Mouse (Mus musculus) forebrain, embryonic 12.5 days (tissue): Measurements from ENCODE around the gene Il6. TPM values are rescaled to one million over a fixed set of nuclear protein-coding genes. Genes with fewer than 3 reads are reported as not detected.
"Not testable (repeated sequence)": the region's sequence is repeated elsewhere in the genome, so short reads cannot be mapped to it uniquely, and the experiment has no call there.

Experiments
- ATAC-seq: fragments of 200-750 bp; cut with Nextera tagmentation; 2 replicates; pipeline ENCODE4 v1.8.0; 2017; ENCODE audit warnings: moderate TSS enrichment; ENCODE audit not compliant: low FRiP score
- H3K27ac ChIP-seq: fragments of 300-500 bp; sonication (generic); 2 replicates; pipeline ENCODE4 v1.5.1; 2016; ENCODE audit warnings: mild to moderate bottlenecking
- H3K27me3 ChIP-seq: fragments of 300-500 bp; sonication (generic); 2 replicates; pipeline ENCODE4 v1.6.1; 2016; ENCODE audit warnings: mild to moderate bottlenecking
- H3K36me3 ChIP-seq: fragments of 300-500 bp; sonication (generic); replicated peaks from 2 replicates; pipeline ENCODE4 v1.6.1; 2016; ENCODE audit warnings: mild to moderate bottlenecking
- H3K4me1 ChIP-seq: fragments of 300-500 bp; sonication (generic); 2 replicates; pipeline ENCODE4 v1.6.1; 2016
- H3K4me2 ChIP-seq: fragments of 300-500 bp; sonication (generic); 2 replicates; pipeline ENCODE4 v1.6.1; 2016; ENCODE audit warnings: mild to moderate bottlenecking, moderate library complexity
- H3K4me3 ChIP-seq: fragments of 300-500 bp; sonication (generic); replicated peaks from 2 replicates; pipeline ENCODE4 v1.5.1; 2016; ENCODE audit warnings: mild to moderate bottlenecking
- H3K9ac ChIP-seq: fragments of 300-500 bp; sonication (generic); 2 replicates; pipeline ENCODE4 v1.6.1; 2016; ENCODE audit warnings: mild to moderate bottlenecking
- H3K9me3 ChIP-seq: fragments of 300-500 bp; sonication (generic); 2 replicates; pipeline ENCODE4 v1.6.1; 2016
- WGBS: fragments of 180-500 bp; shearing (Covaris S2); methylation state at CpG from one replicate; pipeline ENCODE4 v1.1.7; 2016; 5-methylcytosine and 5-hydroxymethylcytosine counted together
- polyA plus RNA-seq: library from polyadenylated mRNA; unstranded; fragments of >200 nt; fragmentation: Nextera tagmentation; extraction: Ambion mirVana; gene quantifications from 2 replicates; pipeline ENCODE4 v1.2.1, GENCODE M21; 2016

Il6 gene
- polyA plus RNA-seq, 1 experiment from 2014 or later = not detected

DNA sequence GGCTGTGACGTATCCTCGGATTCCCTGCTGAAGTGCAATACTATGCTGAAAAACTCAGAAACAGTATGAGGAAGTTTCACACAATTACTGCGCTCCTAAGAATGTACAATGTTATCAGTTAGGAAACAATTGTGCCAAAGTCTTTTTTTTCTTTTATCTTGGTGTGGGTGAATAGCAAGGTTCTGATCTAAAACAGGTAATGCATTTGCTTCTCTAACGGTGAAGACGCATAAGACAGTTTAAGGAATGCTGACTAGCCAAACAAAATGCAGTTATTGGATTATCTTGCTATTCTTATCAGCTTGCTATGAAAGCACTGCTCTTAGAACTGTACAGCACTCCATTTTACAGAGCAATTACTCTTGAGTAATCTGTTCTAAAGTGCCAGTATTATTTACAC lies 26.4 kb downstream of the Il6 start:
- WGBS = 95% methylated on average over 5 of the region's 5 CpGs
- not testable (repeated sequence) for H3K27ac ChIP-seq, H3K9me3 ChIP-seq, ATAC-seq, H3K9ac ChIP-seq, H3K4me2 ChIP-seq, H3K27me3 ChIP-seq, H3K36me3 ChIP-seq, H3K4me3 ChIP-seq, H3K4me1 ChIP-seq

DNA sequence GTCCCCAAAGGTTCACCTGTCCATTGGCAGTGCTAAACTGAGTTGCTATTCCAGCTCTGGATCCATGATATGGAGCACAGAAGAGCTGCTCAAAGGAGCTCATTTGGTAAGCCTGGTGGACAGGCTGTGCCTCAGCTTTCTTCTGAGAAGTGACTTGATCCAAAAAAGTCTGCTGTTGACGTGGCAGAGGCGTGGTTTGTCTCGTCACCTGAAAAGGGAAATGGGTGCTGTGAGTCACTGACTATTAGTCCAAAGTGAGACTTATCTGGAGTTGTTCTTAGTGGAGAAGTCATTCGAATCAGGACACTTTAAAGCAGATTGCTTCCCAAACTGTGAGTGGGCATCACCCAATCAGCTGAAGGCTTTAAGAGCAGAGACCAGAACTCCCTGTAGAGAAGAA lies 26.9 kb downstream of the Il6 start:
- WGBS = 84% methylated on average over 4 of the region's 4 CpGs
- H3K27me3 ChIP-seq, H3K4me1 ChIP-seq, H3K9ac ChIP-seq, H3K27ac ChIP-seq, H3K4me3 ChIP-seq, H3K4me2 ChIP-seq, ATAC-seq, H3K36me3 ChIP-seq, H3K9me3 ChIP-seq: not testable (repeated sequence)

DNA sequence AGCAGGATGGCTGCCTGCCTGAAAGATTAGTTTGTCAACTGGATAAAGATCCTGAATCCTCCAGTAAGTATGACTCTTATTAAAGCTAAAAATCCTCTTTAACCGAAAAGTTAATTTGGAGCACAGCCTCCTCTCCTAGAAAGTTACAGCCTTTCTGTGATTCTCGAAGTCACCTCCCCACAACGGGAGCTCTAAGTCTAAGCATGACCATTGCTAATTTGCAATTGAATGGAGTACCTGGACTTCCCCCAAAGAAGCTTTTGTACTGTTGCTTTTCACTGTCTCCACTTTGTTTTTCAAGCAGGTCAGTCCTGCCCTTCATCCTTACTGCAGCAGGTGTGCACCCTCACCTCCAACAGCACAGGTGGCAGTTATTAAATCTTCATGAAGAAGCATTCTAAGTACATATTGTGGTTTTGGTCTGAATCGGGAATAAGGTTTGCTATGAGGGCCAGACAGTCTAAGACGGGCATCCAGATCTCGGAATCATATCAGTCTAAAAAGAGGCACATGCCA lies 45.4 kb downstream of the Il6 start:
- Histone ChIP-seq H3K9ac (no peak overlapping the region), H3K4me1 (peaks cover 6% of the 10 kb centered on the region), H3K9me3 (no peaks in the 10 kb centered on the region), H3K4me3 (no peak overlapping the region), H3K4me2 (no peak overlapping the region), H3K27me3 (no peaks in the 10 kb centered on the region), H3K27ac (no peak overlapping the region), H3K36me3 (peaks cover 31% of the 10 kb centered on the region)
- WGBS = 50% methylated on average over 6 of the region's 6 CpGs
- ATAC-seq = no peak

DNA sequence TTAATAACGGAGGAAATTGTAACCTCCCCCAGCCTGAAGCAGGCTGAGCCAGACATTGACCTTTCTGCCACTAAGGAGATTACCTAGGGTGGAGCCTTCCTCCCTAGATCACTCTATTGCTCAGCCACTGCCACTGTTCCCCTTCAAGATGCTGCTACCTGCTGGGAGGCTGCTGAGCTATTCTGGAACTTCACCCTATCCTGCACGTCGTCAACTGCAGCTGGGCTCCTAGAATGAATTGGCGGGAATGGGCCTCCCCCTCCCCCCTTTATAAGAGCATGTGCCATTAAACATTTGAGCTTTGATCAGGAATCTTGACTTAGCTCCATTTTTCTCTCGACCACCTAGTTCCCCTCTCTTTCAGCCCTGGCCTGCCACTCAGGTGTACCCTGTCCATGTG lies 46.7 kb downstream of the Il6 start:
- 59% methylated on average over 5 of the region's 5 CpGs for WGBS
- H3K9me3 ChIP-seq, ATAC-seq, H3K27ac ChIP-seq, H3K9ac ChIP-seq, H3K27me3 ChIP-seq, H3K4me1 ChIP-seq, H3K4me3 ChIP-seq, H3K4me2 ChIP-seq: not testable (repeated sequence)
- H3K36me3 ChIP-seq = peaks cover 42% of the 10 kb centered on the region

DNA sequence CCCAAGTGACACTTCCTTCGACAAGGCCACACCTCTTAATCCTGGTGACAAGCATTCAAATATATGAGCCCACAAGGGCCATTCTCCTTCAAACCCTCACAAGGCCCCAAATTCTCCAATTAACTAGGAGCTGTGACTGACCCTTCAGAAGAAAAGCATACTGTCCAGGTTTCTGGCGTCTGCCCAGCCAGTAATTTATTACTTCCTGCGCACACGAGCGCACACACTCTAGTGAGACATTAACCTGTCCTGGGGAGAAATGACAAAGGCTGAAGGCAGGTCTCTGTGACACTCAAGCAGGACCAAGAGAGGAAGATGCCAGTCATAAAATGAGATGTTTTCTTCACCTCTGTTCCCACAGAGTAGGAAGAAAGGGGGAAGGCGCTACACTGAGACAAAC lies 54.8 kb downstream of the Il6 start:
- Histone ChIP-seq H3K27ac (no peak overlapping the region), H3K4me2 (no peak overlapping the region), H3K4me1 (peaks cover 12% of the 10 kb centered on the region), H3K27me3 (no peaks in the 10 kb centered on the region), H3K9ac (no peak overlapping the region), H3K9me3 (no peaks in the 10 kb centered on the region), H3K4me3 (no peak overlapping the region), H3K36me3 (peaks cover 76% of the 10 kb centered on the region)
- WGBS = 79% methylated on average over 6 of the region's 6 CpGs
- no peak for ATAC-seq

Other genes starting within 250 kb of the Il6 start
- 237 and 241 TPM in 2 replicates for gene Tyms, start 60.5 kb downstream of the Il6 start, polyA plus RNA-seq
- 22.5 and 24.7 TPM in 2 replicates for gene Garem2, start 92.0 kb downstream of the Il6 start, polyA plus RNA-seq
- 8.0 and 8.3 TPM in 2 replicates for gene 3110082J24Rik, start 93.0 kb downstream of the Il6 start, polyA plus RNA-seq
- 86.8 and 94.8 TPM in 2 replicates for gene Hadha, start 142.0 kb downstream of the Il6 start, polyA plus RNA-seq
- gene Hadhb, start 142.1 kb downstream of the Il6 start, polyA plus RNA-seq = 84.0 and 88.9 TPM in 2 replicates
- not detected in 2 replicates for gene Adgrf3, start 192.6 kb downstream of the Il6 start, polyA plus RNA-seq
- gene Selenoi, start 219.5 kb downstream of the Il6 start, polyA plus RNA-seq = 24.8 and 25.5 TPM in 2 replicates